Mouse (Mus musculus) limb, embryonic 13.5 days (tissue): ENCODE results near the gene Atp8a1. TPM values are rescaled to one million over a fixed set of nuclear protein-coding genes. Genes with fewer than 3 reads are reported as not detected.

Experiments
- ATAC-seq: fragments of 200-750 bp; cut with Nextera tagmentation; 2 replicates; pipeline ENCODE4 v1.8.0; 2017; ENCODE audit warnings: low read depth, moderate number of reproducible peaks, moderate TSS enrichment; ENCODE audit not compliant: low FRiP score
- H3K27ac ChIP-seq: fragments of 300-500 bp; sonication (generic); 2 replicates; pipeline ENCODE4 v1.5.1; 2015; ENCODE audit warnings: inconsistent platforms, mild to moderate bottlenecking, moderate library complexity
- H3K27me3 ChIP-seq: fragments of 300-500 bp; sonication (generic); 2 replicates; pipeline ENCODE4 v1.6.1; 2015; ENCODE audit warnings: mild to moderate bottlenecking, inconsistent platforms
- H3K36me3 ChIP-seq: fragments of 300-500 bp; sonication (generic); 2 replicates; pipeline ENCODE4 v1.6.1; 2015; ENCODE audit warnings: inconsistent platforms, mild to moderate bottlenecking, moderate library complexity
- H3K4me1 ChIP-seq: fragments of 300-500 bp; sonication (generic); 2 replicates; pipeline ENCODE4 v1.6.1; 2015; ENCODE audit warnings: inconsistent platforms
- H3K4me2 ChIP-seq: fragments of 300-500 bp; sonication (generic); replicated peaks from 2 replicates; pipeline ENCODE4 v1.6.1; 2015; ENCODE audit warnings: inconsistent platforms, mild to moderate bottlenecking, moderate library complexity
- H3K4me3 ChIP-seq: fragments of 300-500 bp; sonication (generic); 2 replicates; pipeline ENCODE4 v1.5.1; 2015; ENCODE audit warnings: moderate library complexity, mild to moderate bottlenecking, inconsistent platforms
- H3K9ac ChIP-seq: fragments of 300-500 bp; sonication (generic); 2 replicates; pipeline ENCODE4 v1.6.1; 2015; ENCODE audit warnings: mild to moderate bottlenecking, inconsistent platforms
- H3K9me3 ChIP-seq: fragments of 300-500 bp; sonication (generic); 2 replicates; pipeline ENCODE4 v1.6.1; 2016; ENCODE audit warnings: inconsistent platforms
- WGBS: fragments of 180-500 bp; shearing (Covaris S2); methylation state at CpG from one replicate; pipeline ENCODE4 v1.1.7; 2015; 5-methylcytosine and 5-hydroxymethylcytosine counted together
- polyA plus RNA-seq: library from polyadenylated mRNA; unstranded; fragments of >200 nt; fragmentation: Nextera tagmentation; extraction: Ambion mirVana; gene quantifications from 2 replicates; pipeline ENCODE4 v1.2.1, GENCODE M21; 2015

Atp8a1 gene
- polyA plus RNA-seq, 1 experiment from 2014 or later: 5.4 TPM

DNA sequence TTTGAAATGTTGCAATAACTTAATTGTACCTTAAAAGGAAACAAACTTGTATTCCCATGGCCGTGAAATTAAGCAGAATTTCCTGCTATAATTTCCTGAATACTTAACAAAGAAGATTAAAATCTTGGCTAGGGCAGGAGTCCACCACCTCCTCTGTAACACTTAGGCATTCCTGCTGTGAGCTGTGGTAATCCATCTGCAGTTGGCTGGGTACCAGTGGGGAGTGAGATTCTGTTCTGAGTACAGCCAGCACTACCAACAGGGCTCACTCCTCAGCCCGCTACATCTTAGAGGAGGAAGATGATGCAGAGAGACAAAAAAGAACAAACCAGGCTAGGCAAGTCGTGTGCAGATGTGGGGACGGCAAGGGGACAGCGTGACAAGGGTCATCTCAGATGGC is 192.7 kb downstream of the Atp8a1 start:
- Histone ChIP-seq H3K4me3 (no peak overlapping the region), H3K36me3 (no peaks in the 10 kb centered on the region), H3K9me3 (no peaks in the 10 kb centered on the region), H3K9ac (no peak overlapping the region), H3K4me1 (no peaks in the 10 kb centered on the region; the same call in 1 of the 2 replicates), H3K27ac (no peak overlapping the region), H3K4me2 (no peak overlapping the region), H3K27me3 (peaks cover 32% of the 10 kb centered on the region)
- ATAC-seq: no peak
- WGBS: 85% methylated on average over 5 of the region's 5 CpGs

DNA sequence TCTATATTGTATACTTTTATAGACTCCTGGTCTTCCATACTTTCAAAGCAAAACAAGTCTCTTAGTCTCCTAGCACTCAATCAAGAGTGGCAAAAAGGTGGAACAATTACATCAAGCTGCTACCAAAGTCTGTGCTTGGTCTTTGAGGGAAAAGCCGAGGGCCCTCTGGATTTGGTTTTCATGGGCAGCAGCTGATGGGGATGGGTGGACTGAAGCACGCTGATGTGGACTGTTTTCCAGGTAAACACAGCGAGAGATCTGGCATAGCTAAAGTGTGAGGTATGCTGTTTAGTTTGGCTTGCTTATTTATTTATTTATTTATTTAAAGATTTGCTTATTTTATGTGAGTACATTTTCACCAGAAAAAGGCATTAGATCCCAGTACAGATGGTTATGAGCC is 193.7 kb downstream of the Atp8a1 start:
- H3K9ac ChIP-seq: no peak overlapping the region
- H3K36me3 ChIP-seq: no peaks in the 10 kb centered on the region
- no peaks in the 10 kb centered on the region; the same call in 1 of the 2 replicates for H3K4me1 ChIP-seq
- H3K4me2 ChIP-seq: no peak overlapping the region
- no peak overlapping the region for H3K4me3 ChIP-seq
- WGBS: 88% methylated on average over 3 of the region's 3 CpGs
- H3K27me3 ChIP-seq: peaks cover 42% of the 10 kb centered on the region
- ATAC-seq: no peak
- no peaks in the 10 kb centered on the region for H3K9me3 ChIP-seq
- no peak overlapping the region for H3K27ac ChIP-seq

GRCm38 (mm10) chr5:67652468-67652867 is 194.8 kb downstream of the Atp8a1 start:
- H3K9me3 ChIP-seq: no peaks in the 10 kb centered on the region
- no peak overlapping the region for H3K27ac ChIP-seq
- H3K4me2 ChIP-seq: no peak overlapping the region
- H3K27me3 ChIP-seq: peaks cover 50% of the 10 kb centered on the region
- no peaks in the 10 kb centered on the region for H3K36me3 ChIP-seq
- no peak overlapping the region for H3K9ac ChIP-seq
- no peak for ATAC-seq
- 71% methylated on average over 4 of the region's 4 CpGs for WGBS
- no peaks in the 10 kb centered on the region; the same call in 1 of the 2 replicates for H3K4me1 ChIP-seq
- H3K4me3 ChIP-seq: no peak overlapping the region

- H3K4me1 ChIP-seq: peaks cover 19% of the 10 kb centered on the region
- H3K36me3 ChIP-seq: no peaks in the 10 kb centered on the region
- H3K4me3 ChIP-seq: no peak overlapping the region
- WGBS: 87% methylated on average over 5 of the region's 5 CpGs
- H3K27ac ChIP-seq: no peak overlapping the region
- no peak for ATAC-seq
- H3K27me3 ChIP-seq: peaks cover 53% of the 10 kb centered on the region
- H3K9ac ChIP-seq: no peak overlapping the region
- no peak overlapping the region for H3K4me2 ChIP-seq
- H3K9me3 ChIP-seq: no peaks in the 10 kb centered on the region
Observed at GRCm38 (mm10) chr5:67650021-67650420, 197.2 kb downstream of the Atp8a1 start.

DNA sequence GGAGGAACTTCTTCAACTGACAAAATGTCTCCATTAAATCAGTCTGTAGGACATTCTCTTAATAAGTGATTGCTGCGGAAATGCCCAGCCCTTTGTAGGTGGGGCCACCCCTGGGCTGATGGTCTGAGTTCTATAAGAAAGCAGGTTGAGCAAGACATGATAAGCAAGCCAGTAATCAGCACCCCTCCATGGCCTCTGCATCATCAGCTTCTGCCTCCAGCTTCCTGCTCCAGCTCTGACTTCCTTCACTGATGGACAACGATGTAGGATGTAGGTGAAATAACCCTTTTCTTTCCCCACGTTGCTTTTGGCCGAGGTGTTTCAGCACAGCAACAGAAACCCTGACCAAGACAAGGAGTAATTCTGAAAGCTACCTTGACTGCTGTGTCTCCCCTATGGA is 198.1 kb downstream of the Atp8a1 start:
- Histone ChIP-seq H3K4me1 (peaks cover 19% of the 10 kb centered on the region), H3K27me3 (peaks cover 57% of the 10 kb centered on the region), H3K36me3 (no peaks in the 10 kb centered on the region), H3K9me3 (no peaks in the 10 kb centered on the region), H3K4me3 (no peak overlapping the region), H3K9ac (no peak overlapping the region), H3K4me2 (no peak overlapping the region), H3K27ac (no peak overlapping the region)
- ATAC-seq: no peak
- WGBS: 88% methylated on average over 4 of the region's 4 CpGs

DNA sequence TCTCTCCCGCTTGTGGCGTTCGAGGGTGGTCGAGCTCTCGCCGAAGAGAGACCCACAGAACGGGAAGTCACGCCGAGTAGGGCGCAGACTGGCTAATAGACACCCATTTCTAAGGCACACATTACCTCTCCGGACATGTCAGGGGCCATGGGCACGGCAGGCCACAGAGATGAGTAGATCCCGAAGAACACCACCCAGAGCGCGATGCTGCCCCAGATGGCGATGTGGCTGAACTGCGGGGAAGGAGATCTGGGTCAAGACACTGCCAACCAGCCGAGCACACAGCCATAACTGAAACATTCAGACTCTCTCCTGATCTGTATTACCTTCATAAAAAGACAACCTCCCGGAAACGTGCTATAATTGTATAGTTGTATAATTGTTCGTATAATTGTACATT is 199.7 kb downstream of the Atp8a1 start:
- Histone ChIP-seq H3K36me3 (no peaks in the 10 kb centered on the region), H3K9me3 (no peaks in the 10 kb centered on the region), H3K27ac (no peak overlapping the region), H3K9ac (no peak overlapping the region), H3K4me1 (peaks cover 19% of the 10 kb centered on the region), H3K4me2 (no peak overlapping the region), H3K27me3 (peaks cover 71% of the 10 kb centered on the region), H3K4me3 (no peak overlapping the region)
- no peak for ATAC-seq
- 80% methylated on average over 21 of the region's 21 CpGs for WGBS

DNA sequence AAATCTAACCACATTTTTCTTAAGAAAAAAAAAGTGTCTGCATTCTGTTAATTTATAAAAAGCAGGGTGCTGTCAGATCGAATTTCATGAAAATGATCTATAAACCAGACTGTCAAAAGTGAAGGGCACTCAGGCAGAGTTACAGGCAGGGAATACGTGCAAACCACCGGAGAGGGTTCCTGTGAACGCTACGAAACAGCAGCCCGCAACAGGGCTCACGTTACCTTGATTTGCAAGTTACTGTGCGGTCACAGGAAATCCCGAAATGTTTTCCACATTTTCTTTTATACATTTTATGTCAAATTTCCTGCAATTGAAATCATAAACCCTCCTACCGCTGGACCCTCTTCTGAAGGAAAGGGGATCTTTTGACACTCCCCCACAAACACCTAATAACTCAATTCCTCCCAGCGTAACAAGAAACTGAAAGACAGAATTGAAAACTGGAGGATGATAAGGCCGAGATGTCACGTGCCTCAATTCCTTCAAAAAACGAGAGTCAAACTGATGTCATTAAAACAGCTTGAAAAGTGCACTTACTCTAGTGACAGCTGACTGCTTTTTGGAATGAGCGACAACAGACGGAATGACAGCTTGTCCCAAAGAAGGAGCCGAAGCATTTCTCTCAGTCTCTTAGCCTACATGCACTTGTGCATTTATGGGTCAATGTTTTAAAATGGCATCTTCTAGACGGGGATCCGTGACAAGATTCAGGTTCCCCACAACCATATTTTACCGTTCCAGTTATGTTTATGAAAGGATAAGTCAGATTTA is 200.3 kb downstream of the Atp8a1 start:
- 32% methylated on average over 20 of the region's 20 CpGs for WGBS
- H3K4me3 ChIP-seq: peak overlapping the region; percentile 3; the same call in 1 of the 2 replicates
- no peak overlapping the region for H3K9ac ChIP-seq
- ATAC-seq: peak; percentile 62; the same call in 1 of the 2 replicates
- peaks cover 25% of the 10 kb centered on the region for H3K4me1 ChIP-seq
- H3K27me3 ChIP-seq: peaks cover 74% of the 10 kb centered on the region
- H3K9me3 ChIP-seq: no peaks in the 10 kb centered on the region
- H3K36me3 ChIP-seq: no peaks in the 10 kb centered on the region
- H3K4me2 ChIP-seq: peak overlapping the region; percentile 39
- no peak overlapping the region for H3K27ac ChIP-seq

DNA sequence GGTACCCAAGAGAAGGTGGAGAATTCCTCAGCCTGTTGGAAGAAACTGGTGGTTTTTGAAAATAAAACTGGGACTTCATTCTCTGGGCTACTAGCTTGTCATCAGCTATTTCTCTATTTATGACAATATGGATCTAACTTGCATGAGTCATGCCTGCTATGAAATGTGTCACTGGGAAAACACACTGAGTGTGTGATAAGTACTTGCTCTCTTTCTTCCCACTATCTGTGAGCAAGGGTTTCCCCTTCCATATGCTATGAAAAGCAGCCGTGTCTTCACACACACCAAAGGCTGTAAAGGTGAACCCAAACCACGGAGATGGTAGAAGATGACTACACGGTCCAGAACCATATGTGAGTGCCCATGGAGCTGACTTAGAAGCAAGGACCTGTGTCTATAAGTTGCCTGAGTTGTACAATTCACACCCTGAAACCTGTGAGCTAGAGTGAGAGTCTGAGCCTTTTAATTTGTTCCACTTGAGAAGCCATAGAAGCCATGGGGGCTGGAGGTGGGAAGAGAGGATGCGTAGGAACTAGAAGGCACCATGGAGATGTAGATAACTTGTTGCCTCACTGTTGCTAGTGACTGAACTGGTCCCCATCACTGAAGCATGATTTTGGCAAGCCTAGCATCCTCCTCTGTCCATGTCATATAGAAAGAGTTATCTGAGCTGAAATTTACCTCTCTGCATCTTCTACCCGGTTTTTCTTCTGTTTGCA is 203.5 kb downstream of the Atp8a1 start:
- peaks cover 53% of the 10 kb centered on the region for H3K4me1 ChIP-seq
- H3K4me3 ChIP-seq: no peak overlapping the region
- no peak for ATAC-seq
- no peak overlapping the region for H3K4me2 ChIP-seq
- WGBS: 88% methylated on average over 5 of the region's 5 CpGs
- no peak overlapping the region for H3K27ac ChIP-seq
- H3K9me3 ChIP-seq: no peaks in the 10 kb centered on the region
- H3K36me3 ChIP-seq: no peaks in the 10 kb centered on the region
- H3K27me3 ChIP-seq: peaks cover 67% of the 10 kb centered on the region
- no peak overlapping the region for H3K9ac ChIP-seq

DNA sequence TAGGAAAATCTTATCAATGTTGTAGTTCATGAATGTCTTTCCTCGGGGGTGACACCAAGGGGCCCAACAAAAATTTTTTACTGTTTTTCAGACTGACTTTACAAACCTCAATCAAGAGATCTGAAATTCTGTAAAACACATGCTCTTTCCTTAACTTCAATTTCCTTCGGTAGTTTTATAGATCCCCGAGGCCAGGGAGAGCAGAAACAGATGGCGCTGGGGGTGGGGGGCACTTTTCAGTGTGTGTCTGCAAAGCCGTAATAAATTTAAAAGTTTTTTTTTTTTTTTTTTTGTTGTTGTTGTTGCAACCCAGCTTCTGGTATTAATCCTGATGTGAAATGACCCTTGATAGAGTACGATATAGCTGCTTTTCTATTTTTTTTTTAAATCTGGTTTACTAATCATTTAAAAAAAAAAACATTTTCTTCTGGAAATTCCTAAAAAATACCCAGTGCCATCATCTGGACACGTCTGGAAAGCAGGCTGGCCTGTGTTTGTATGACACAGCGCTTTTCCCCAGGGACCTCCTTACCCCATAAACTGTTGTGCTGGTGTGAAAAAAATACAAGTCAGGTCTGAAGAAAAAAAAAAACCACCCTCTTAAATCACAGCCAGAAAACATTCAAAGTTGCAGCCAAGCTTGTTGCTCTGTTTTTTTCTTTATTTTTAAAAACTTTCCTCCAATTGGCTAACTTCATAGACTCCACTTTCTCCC is 205.7 kb downstream of the Atp8a1 start:
- Histone ChIP-seq H3K4me3 (no peak overlapping the region), H3K4me1 (peaks cover 55% of the 10 kb centered on the region), H3K36me3 (no peaks in the 10 kb centered on the region), H3K27ac (no peak overlapping the region), H3K27me3 (peaks cover 72% of the 10 kb centered on the region), H3K9ac (no peak overlapping the region), H3K9me3 (no peaks in the 10 kb centered on the region), H3K4me2 (peak overlapping the region; percentile 40)
- no peak; the same call in 1 of the 2 replicates for ATAC-seq
- WGBS: 6% methylated on average over 8 of the region's 8 CpGs

- WGBS: 12% methylated on average over 8 of the region's 8 CpGs
- Histone ChIP-seq H3K4me1 (peaks cover 47% of the 10 kb centered on the region), H3K27me3 (peaks cover 75% of the 10 kb centered on the region)
Observed at GRCm38 (mm10) chr5:67640596-67641312, 206.5 kb downstream of the Atp8a1 start.

DNA sequence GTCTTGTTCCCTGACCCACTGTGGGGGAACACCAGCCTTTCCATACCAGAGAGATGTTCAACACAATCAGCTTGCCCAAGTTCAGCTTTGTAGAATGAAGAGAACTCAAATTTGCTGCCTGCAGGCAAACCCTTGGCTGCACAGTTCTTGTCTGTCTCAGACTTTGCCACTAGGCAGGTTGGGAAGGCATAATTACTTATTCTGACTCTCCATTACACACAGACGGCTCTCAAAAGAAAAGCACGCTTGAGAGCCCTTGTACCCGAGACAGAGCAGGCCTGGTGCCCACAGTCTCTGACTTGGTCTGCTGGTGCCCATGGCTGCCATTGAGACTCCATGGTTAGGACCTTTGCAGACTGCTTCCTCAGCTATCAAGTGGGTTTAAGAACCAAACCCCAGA is 212.9 kb downstream of the Atp8a1 start:
- whole genome bisulfite sequencing: 46% methylated on average over 3 of the region's 3 CpGs
- no peak for ATAC-seq
- no peaks in the 10 kb centered on the region for H3K36me3 ChIP-seq

More at GRCm38 (mm10) chr5:67640596-67641312, 206.5 kb downstream of the Atp8a1 start:
- Histone ChIP-seq H3K4me2 (peak overlapping the region; percentile 40), H3K36me3 (no peaks in the 10 kb centered on the region), H3K27ac (no peak overlapping the region), H3K9me3 (no peaks in the 10 kb centered on the region), H3K9ac (no peak overlapping the region), H3K4me3 (no peak overlapping the region)
- peak; percentile 55; the same call in 1 of the 2 replicates for ATAC-seq

More for the DNA sequence above, 212.9 kb downstream of the Atp8a1 start:
- H3K9ac ChIP-seq: no peak overlapping the region
- H3K4me3 ChIP-seq: no peak overlapping the region
- no peak overlapping the region for H3K4me2 ChIP-seq
- H3K4me1 ChIP-seq: peaks cover 29% of the 10 kb centered on the region
- no peak overlapping the region for H3K27ac ChIP-seq
- H3K9me3 ChIP-seq: no peaks in the 10 kb centered on the region
- peaks cover 51% of the 10 kb centered on the region for H3K27me3 ChIP-seq
